Comparison of ENCODE assay signal across 17 mouse cellular contexts in the genomic region with DNA sequence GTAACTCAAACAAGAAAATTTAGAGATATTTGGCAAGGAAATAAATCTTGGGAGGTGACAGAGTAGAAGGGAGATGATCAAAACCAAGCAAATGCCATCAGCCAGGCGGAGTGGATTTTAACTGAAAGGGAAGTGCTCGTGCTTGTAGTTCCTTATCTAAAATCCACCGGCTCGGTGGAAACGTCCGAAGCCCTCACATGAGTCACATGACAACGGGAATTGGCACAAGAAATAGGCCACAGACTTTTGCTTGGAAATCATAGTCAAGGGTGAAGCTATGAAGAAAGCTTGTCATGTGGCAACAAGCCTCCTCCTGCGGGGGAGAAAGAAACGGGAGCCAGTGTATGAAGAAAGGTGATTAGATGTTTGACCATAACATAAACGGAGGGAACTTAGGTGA. TPM values are rescaled to one million over a fixed set of nuclear protein-coding genes. Genes with fewer than 3 reads are reported as not detected.
DNase-seq lines count a peak whose midpoint lies in the region; ATAC-seq lines count a peak whose summit lies in the region.
"Had no signal": no experiment of that assay in that cellular context is flagged by ENCODE, and none has a peak within 500 bp of the region (broad histone marks: within the 10 kb centered on the region; RNA-seq: fewer than 3 reads in every experiment).

No protein-coding gene starts in this region.

- no peaks in the 10 kb centered on the region for H3K36me3 ChIP-seq in heart, embryonic 13.5 days
- no peaks in the 10 kb centered on the region for H3K36me3 ChIP-seq in forebrain, embryonic 14.5 days (ENCODE audit: control insufficient read depth, insufficient read depth, low read length)
- H3K36me3 ChIP-seq in hindbrain, embryonic 12.5 days = no peaks in the 10 kb centered on the region

- no peak overlapping the region for H3K9ac ChIP-seq in heart, embryonic 13.5 days
- no peak overlapping the region for H3K9ac ChIP-seq in forebrain, embryonic 14.5 days (ENCODE audit: low read length)
- no peak overlapping the region for H3K9ac ChIP-seq in hindbrain, embryonic 12.5 days

- H3K27me3 ChIP-seq in heart, embryonic 13.5 days (replicated peaks) = no peaks in the 10 kb centered on the region
- H3K27me3 ChIP-seq in forebrain, embryonic 14.5 days (replicated peaks; ENCODE audit: control insufficient read depth, insufficient read depth, low read length) = no peaks in the 10 kb centered on the region
- no peaks in the 10 kb centered on the region for H3K27me3 ChIP-seq in hindbrain, embryonic 12.5 days
- H3K27me3 ChIP-seq: megakaryocyte, embryonic 14.5 days had no signal

- no peak for ATAC-seq in heart, embryonic 13.5 days (ENCODE audit: extremely low read depth, insufficient number of reproducible peaks, low FRiP score, low TSS enrichment)
- no peak for ATAC-seq in forebrain, embryonic 14.5 days
- ATAC-seq in hindbrain, embryonic 12.5 days (ENCODE audit: low FRiP score) = no peak
- ATAC-seq: activated CD4-positive, CD25-positive, alpha-beta regulatory T cell, adult 4 months; hindbrain, postnatal 0 days had no signal

- peaks cover 11% of the 10 kb centered on the region for H3K4me1 ChIP-seq in heart, embryonic 13.5 days
- no peaks in the 10 kb centered on the region for H3K4me1 ChIP-seq in forebrain, embryonic 14.5 days (ENCODE audit: control insufficient read depth, insufficient read depth, low read length)
- no peaks in the 10 kb centered on the region for H3K4me1 ChIP-seq in hindbrain, embryonic 12.5 days

- peak overlapping the region; percentile 27 for H3K4me2 ChIP-seq in heart, embryonic 13.5 days
- no peak overlapping the region for H3K4me2 ChIP-seq in forebrain, embryonic 14.5 days (ENCODE audit: low read length)
- H3K4me2 ChIP-seq in hindbrain, embryonic 12.5 days (replicated peaks) = no peak overlapping the region

- no peak overlapping the region for H3K27ac ChIP-seq in heart, embryonic 13.5 days (replicated peaks)
- no peak overlapping the region for H3K27ac ChIP-seq in forebrain, embryonic 14.5 days (ENCODE audit: low read depth, low read length)
- no peak overlapping the region for H3K27ac ChIP-seq in hindbrain, embryonic 12.5 days
- H3K27ac ChIP-seq: hindbrain, postnatal 0 days had no signal

- intact Hi-C loops in heart, postnatal 25 days (cut with DNase I) = loop anchor here (5.0 kb wide), 2 partner anchors 46 to 191 kb away; no protein-coding TSS in a partner anchor

- peak; percentile 10 to 13 for DNase-seq in heart, adult 18-20 months
- no peak for DNase-seq in heart, postnatal 25 days (ENCODE audit: low spot score)
- DNase-seq in adrenal gland, postnatal 10 days = peak; percentile 50
- peak; percentile 9 to 25 for DNase-seq in lung, postnatal 4 days
- DNase-seq in forebrain, embryonic 14.5 days (ENCODE audit: low spot score) = no peak
- no peak for DNase-seq in layer of hippocampus, adult 9-10 months (ENCODE audit: low spot score)
- DNase-seq: cerebellum, adult 11-12 months; kidney, postnatal 10 days had no signal

- no peak overlapping the region for H3K4me3 ChIP-seq in heart, embryonic 13.5 days
- H3K4me3 ChIP-seq in forebrain, embryonic 14.5 days (ENCODE audit: low read depth, low read length) = no peak overlapping the region
- H3K4me3 ChIP-seq in hindbrain, embryonic 12.5 days = no peak overlapping the region
- H3K4me3 ChIP-seq: megakaryocyte, embryonic 14.5 days; myocyte had no signal

- 29% methylated on average over 10 of the region's 10 CpGs for WGBS in heart, embryonic 13.5 days
- WGBS in forebrain, embryonic 14.5 days = 87% methylated on average over 10 of the region's 10 CpGs
- WGBS in hindbrain, embryonic 12.5 days = 93% methylated on average over 10 of the region's 10 CpGs

- H3K9me3 ChIP-seq in heart, embryonic 13.5 days = no peaks in the 10 kb centered on the region
- H3K9me3 ChIP-seq in forebrain, embryonic 14.5 days (replicated peaks; ENCODE audit: control insufficient read depth, low read length) = no peaks in the 10 kb centered on the region
- no peaks in the 10 kb centered on the region for H3K9me3 ChIP-seq in hindbrain, embryonic 12.5 days (replicated peaks)
- H3K9me3 ChIP-seq: megakaryocyte, embryonic 14.5 days had no signal

RNA-seq across cellular contexts. Expression of gene Gyg, which starts 42.8 kb away (rescaled TPM):
- 100 to 1,000 TPM; 154 to 168 TPM for total RNA-seq in heart, adult 18-20 months (2021)
- total RNA-seq in heart, postnatal 25 days (2021) = 100 to 1,000 TPM; 145 to 158 TPM
- 10 to 100 TPM; 75.3 to 99.1 TPM for total RNA-seq in adrenal gland, postnatal 10 days (2021)
- polyA plus RNA-seq in heart, embryonic 13.5 days (2015; fragmentation: Nextera tagmentation; extraction: Ambion mirVana) = 686 and 787 TPM in 2 replicates
- 33.2 and 35.3 TPM in 2 replicates for polyA plus RNA-seq in forebrain, embryonic 14.5 days (2014; fragmentation: Nextera tagmentation; extraction: Ambion mirVana)
- 26.4 and 27.7 TPM in 2 replicates for polyA plus RNA-seq in hindbrain, embryonic 12.5 days (2016; fragmentation: Nextera tagmentation; extraction: Ambion mirVana)

RNA-seq across cellular contexts. Expression of gene Cpa3, which starts 44.1 kb away (rescaled TPM):
- 1 to 10 TPM in 1 of 2 experiments, under 1 TPM in 1; 0.84 to 1.9 TPM for total RNA-seq in heart, adult 18-20 months (2021)
- 1 to 10 TPM; 1.4 TPM for total RNA-seq in heart, postnatal 25 days (2021)
- 1 to 10 TPM; 7.6 to 7.9 TPM for total RNA-seq in adrenal gland, postnatal 10 days (2021)
- 2.0 and 2.3 TPM in 2 replicates for polyA plus RNA-seq in heart, embryonic 13.5 days (2015; fragmentation: Nextera tagmentation; extraction: Ambion mirVana)
- 0.23 TPM in 1 of 2 replicates, not detected in the other for polyA plus RNA-seq in forebrain, embryonic 14.5 days (2014; fragmentation: Nextera tagmentation; extraction: Ambion mirVana)
- polyA plus RNA-seq in hindbrain, embryonic 12.5 days (2016; fragmentation: Nextera tagmentation; extraction: Ambion mirVana) = 0.81 and 1.6 TPM in 2 replicates
- total RNA-seq: left cerebral cortex, adult 18-20 months had no signal
- polyA plus RNA-seq: liver, adult 2 months; myocyte; small intestine, adult 2 months had no signal

Comparison
In these comparisons a context has a peak if more than half of its experiments do, and no peak if none do; other contexts are left out.
1. DNase-seq: peak in heart, adult 18-20 months (2 of 2), adrenal gland, postnatal 10 days (single experiment) and lung, postnatal 4 days (2 of 2); none in heart, postnatal 25 days (single experiment), forebrain, embryonic 14.5 days (single experiment) and layer of hippocampus, adult 9-10 months (single experiment).